Mouse (Mus musculus): ENCODE data around the gene Wdr20rt. TPM values are rescaled to one million over a fixed set of nuclear protein-coding genes. Genes with fewer than 3 reads are reported as not detected.
"Not testable (repeated sequence)": the region's sequence is repeated elsewhere in the genome, so short reads cannot be mapped to it uniquely, and the experiment has no call there.

Gene Wdr20rt
- polyA plus RNA-seq, 1 experiment from 2014 or later: not detected

GRCm38 (mm10) chr12:65232801-65233200 lies 7.5 kb downstream of the Wdr20rt start:
- H3K9me3 ChIP-seq (ENCODE audit: control insufficient read depth, low read length); H3K27ac ChIP-seq (replicated peaks; ENCODE audit: low read depth, low read length); H3K27me3 ChIP-seq (ENCODE audit: control insufficient read depth, insufficient read depth, low read length); H3K4me3 ChIP-seq (replicated peaks; ENCODE audit: low read depth, low read length); H3K36me3 ChIP-seq (ENCODE audit: control insufficient read depth, insufficient read depth, low read length); H3K9ac ChIP-seq (replicated peaks; ENCODE audit: low read length); ATAC-seq (ENCODE audit: low FRiP score, low TSS enrichment); H3K4me2 ChIP-seq (ENCODE audit: low read length); DNase-seq; H3K4me1 ChIP-seq (ENCODE audit: control insufficient read depth, insufficient read depth, low read length): not testable (repeated sequence)
- 86% methylated on average over 2 of the region's 2 CpGs for WGBS

GRCm38 (mm10) chr12:65250116-65250738 lies 24.9 kb downstream of the Wdr20rt start:
- DNase-seq (no peak), ATAC-seq (ENCODE audit: low FRiP score, low TSS enrichment) (no peak)
- no peaks in the 10 kb centered on the region for H3K36me3 ChIP-seq (ENCODE audit: control insufficient read depth, insufficient read depth, low read length)
- no peak overlapping the region for H3K4me3 ChIP-seq (replicated peaks; ENCODE audit: low read depth, low read length)
- H3K9me3 ChIP-seq (ENCODE audit: control insufficient read depth, low read length): no peaks in the 10 kb centered on the region
- no peaks in the 10 kb centered on the region for H3K27me3 ChIP-seq (ENCODE audit: control insufficient read depth, insufficient read depth, low read length)
- H3K4me1 ChIP-seq (ENCODE audit: control insufficient read depth, insufficient read depth, low read length): no peaks in the 10 kb centered on the region
- H3K9ac ChIP-seq (replicated peaks; ENCODE audit: low read length): no peak overlapping the region
- no peak overlapping the region for H3K27ac ChIP-seq (replicated peaks; ENCODE audit: low read depth, low read length)
- no peak overlapping the region for H3K4me2 ChIP-seq (ENCODE audit: low read length)
- 93% methylated on average over 10 of the region's 10 CpGs for WGBS

GRCm38 (mm10) chr12:65256887-65257286 lies 31.6 kb downstream of the Wdr20rt start:
- Histone ChIP-seq H3K4me1 (ENCODE audit: control insufficient read depth, insufficient read depth, low read length) (peaks cover 3% of the 10 kb centered on the region; the same call in 1 of the 2 replicates), H3K27ac (replicated peaks; ENCODE audit: low read depth, low read length) (no peak overlapping the region), H3K27me3 (ENCODE audit: control insufficient read depth, insufficient read depth, low read length) (no peaks in the 10 kb centered on the region), H3K4me3 (replicated peaks; ENCODE audit: low read depth, low read length) (no peak overlapping the region), H3K9me3 (ENCODE audit: control insufficient read depth, low read length) (no peaks in the 10 kb centered on the region), H3K36me3 (ENCODE audit: control insufficient read depth, insufficient read depth, low read length) (no peaks in the 10 kb centered on the region), H3K4me2 (ENCODE audit: low read length) (no peak overlapping the region), H3K9ac (replicated peaks; ENCODE audit: low read length) (no peak overlapping the region)
- DNase-seq (no peak), ATAC-seq (ENCODE audit: low FRiP score, low TSS enrichment) (no peak)

GRCm38 (mm10) chr12:65258212-65259138 lies 33.2 kb downstream of the Wdr20rt start:
- ATAC-seq (ENCODE audit: low FRiP score, low TSS enrichment) (peak; percentile 67), DNase-seq (peak; percentile 58)
- Histone ChIP-seq H3K27me3 (ENCODE audit: control insufficient read depth, insufficient read depth, low read length) (no peaks in the 10 kb centered on the region), H3K4me2 (ENCODE audit: low read length) (peak overlapping the region; percentile 43), H3K9me3 (ENCODE audit: control insufficient read depth, low read length) (no peaks in the 10 kb centered on the region), H3K4me3 (replicated peaks; ENCODE audit: low read depth, low read length) (0 out of 2 replicates have a peak overlapping the region, but pooled peaks have one; percentile 5), H3K27ac (replicated peaks; ENCODE audit: low read depth, low read length) (no peak overlapping the region), H3K4me1 (ENCODE audit: control insufficient read depth, insufficient read depth, low read length) (peaks cover 3% of the 10 kb centered on the region; the same call in 1 of the 2 replicates), H3K36me3 (ENCODE audit: control insufficient read depth, insufficient read depth, low read length) (no peaks in the 10 kb centered on the region), H3K9ac (replicated peaks; ENCODE audit: low read length) (no peak overlapping the region; the same call in 1 of the 2 replicates)
- 38% methylated on average over 19 of the region's 19 CpGs for WGBS

- H3K36me3 ChIP-seq (ENCODE audit: control insufficient read depth, insufficient read depth, low read length): no peaks in the 10 kb centered on the region
- 56% methylated on average over 13 of the region's 13 CpGs for WGBS
- 0 out of 2 replicates have a peak overlapping the region, but pooled peaks have one; percentile 5 for H3K4me3 ChIP-seq (replicated peaks; ENCODE audit: low read depth, low read length)
- H3K4me2 ChIP-seq (ENCODE audit: low read length): peak overlapping the region; percentile 43
- no peaks in the 10 kb centered on the region for H3K27me3 ChIP-seq (ENCODE audit: control insufficient read depth, insufficient read depth, low read length)
- H3K9ac ChIP-seq (replicated peaks; ENCODE audit: low read length): no peak overlapping the region; the same call in 1 of the 2 replicates
- no peak overlapping the region for H3K27ac ChIP-seq (replicated peaks; ENCODE audit: low read depth, low read length)
- no peaks in the 10 kb centered on the region for H3K9me3 ChIP-seq (ENCODE audit: control insufficient read depth, low read length)
- DNase-seq (peak; percentile 45), ATAC-seq (ENCODE audit: low FRiP score, low TSS enrichment) (peak; percentile 34; the same call in 1 of the 2 replicates)
- H3K4me1 ChIP-seq (ENCODE audit: control insufficient read depth, insufficient read depth, low read length): peaks cover 3% of the 10 kb centered on the region; the same call in 1 of the 2 replicates
Observed at GRCm38 (mm10) chr12:65259139-65260111, 34.1 kb downstream of the Wdr20rt start.

- no peak overlapping the region for H3K27ac ChIP-seq (replicated peaks; ENCODE audit: low read depth, low read length)
- 85% methylated on average over 5 of the region's 5 CpGs for WGBS
- H3K4me1 ChIP-seq (ENCODE audit: control insufficient read depth, insufficient read depth, low read length): no peaks in the 10 kb centered on the region
- no peaks in the 10 kb centered on the region for H3K9me3 ChIP-seq (ENCODE audit: control insufficient read depth, low read length)
- H3K27me3 ChIP-seq (ENCODE audit: control insufficient read depth, insufficient read depth, low read length): no peaks in the 10 kb centered on the region
- no peak overlapping the region for H3K4me2 ChIP-seq (ENCODE audit: low read length)
- DNase-seq (no peak), ATAC-seq (ENCODE audit: low FRiP score, low TSS enrichment) (no peak)
- H3K36me3 ChIP-seq (ENCODE audit: control insufficient read depth, insufficient read depth, low read length): no peaks in the 10 kb centered on the region
- no peak overlapping the region for H3K9ac ChIP-seq (replicated peaks; ENCODE audit: low read length)
- no peak overlapping the region for H3K4me3 ChIP-seq (replicated peaks; ENCODE audit: low read depth, low read length)
Observed at GRCm38 (mm10) chr12:65268311-65268984, 43.1 kb downstream of the Wdr20rt start.

- H3K9ac ChIP-seq (replicated peaks; ENCODE audit: low read length): no peak overlapping the region
- no peaks in the 10 kb centered on the region for H3K36me3 ChIP-seq (ENCODE audit: control insufficient read depth, insufficient read depth, low read length)
- H3K4me3 ChIP-seq (replicated peaks; ENCODE audit: low read depth, low read length): no peak overlapping the region
- no peak for DNase-seq
- H3K4me1 ChIP-seq (ENCODE audit: control insufficient read depth, insufficient read depth, low read length): no peaks in the 10 kb centered on the region
- H3K4me2 ChIP-seq (ENCODE audit: low read length): no peak overlapping the region
- H3K9me3 ChIP-seq (ENCODE audit: control insufficient read depth, low read length): no peaks in the 10 kb centered on the region
- H3K27me3 ChIP-seq (ENCODE audit: control insufficient read depth, insufficient read depth, low read length): no peaks in the 10 kb centered on the region
- no peak overlapping the region for H3K27ac ChIP-seq (replicated peaks; ENCODE audit: low read depth, low read length)
- ATAC-seq (ENCODE audit: low FRiP score, low TSS enrichment): no peak
- WGBS: 67% methylated on average over 5 of the region's 5 CpGs
Observed at GRCm38 (mm10) chr12:65269406-65269805, 44.1 kb downstream of the Wdr20rt start.

GRCm38 (mm10) chr12:65273807-65274206 lies 48.5 kb downstream of the Wdr20rt start:
- Histone ChIP-seq H3K4me3 (replicated peaks; ENCODE audit: low read depth, low read length) (no peak overlapping the region), H3K27me3 (ENCODE audit: control insufficient read depth, insufficient read depth, low read length) (no peaks in the 10 kb centered on the region), H3K9ac (replicated peaks; ENCODE audit: low read length) (no peak overlapping the region), H3K27ac (replicated peaks; ENCODE audit: low read depth, low read length) (no peak overlapping the region), H3K9me3 (ENCODE audit: control insufficient read depth, low read length) (no peaks in the 10 kb centered on the region), H3K4me1 (ENCODE audit: control insufficient read depth, insufficient read depth, low read length) (no peaks in the 10 kb centered on the region), H3K4me2 (ENCODE audit: low read length) (no peak overlapping the region), H3K36me3 (ENCODE audit: control insufficient read depth, insufficient read depth, low read length) (no peaks in the 10 kb centered on the region)
- no peak for ATAC-seq (ENCODE audit: low FRiP score, low TSS enrichment)
- WGBS: 80% methylated on average over 4 of the region's 4 CpGs
- DNase-seq: peak; percentile 74

All from midbrain, embryonic 14.5 days (tissue).